Mouse (Mus musculus): ENCODE results near the gene Spag4.
"Not testable (repeated sequence)": the region's sequence is repeated elsewhere in the genome, so short reads cannot be mapped to it uniquely, and the experiment has no call there.

Gene Spag4

DNA sequence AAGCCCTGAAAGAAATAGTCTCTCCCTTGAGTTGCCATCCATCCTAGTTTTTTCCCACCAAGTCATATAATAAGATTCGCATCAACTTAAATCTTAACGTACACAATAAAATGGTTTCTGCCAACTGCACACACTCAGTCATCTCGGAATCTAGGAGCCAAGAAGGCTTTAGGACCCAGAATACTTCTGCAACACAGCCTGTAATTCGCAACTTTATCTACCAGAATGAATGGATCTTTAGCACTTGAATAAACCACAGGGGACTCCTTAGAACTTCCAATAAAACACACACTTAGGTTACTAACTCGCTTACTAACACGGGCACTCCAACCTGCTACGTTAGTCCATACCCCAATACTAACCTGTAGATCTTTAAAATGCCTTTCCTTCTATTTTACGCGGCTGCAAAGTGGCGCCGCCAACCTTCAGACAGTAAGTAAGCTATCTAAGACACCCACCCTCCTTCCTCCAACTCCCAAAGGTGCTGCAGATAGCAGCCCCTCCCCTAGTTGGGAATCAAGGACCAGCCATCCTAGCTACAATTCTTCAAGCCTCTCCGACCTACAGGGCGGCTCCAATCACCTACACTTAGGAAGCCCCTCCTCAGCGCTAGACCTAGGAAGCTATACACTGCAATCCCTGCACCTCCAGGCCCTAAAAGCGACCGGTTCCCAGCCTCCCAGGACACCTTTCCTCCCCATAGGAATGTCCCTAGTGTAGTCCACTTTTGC lies 45.8 kb downstream of the Spag4 start:
- DNase-seq = peak; percentile 6

DNA sequence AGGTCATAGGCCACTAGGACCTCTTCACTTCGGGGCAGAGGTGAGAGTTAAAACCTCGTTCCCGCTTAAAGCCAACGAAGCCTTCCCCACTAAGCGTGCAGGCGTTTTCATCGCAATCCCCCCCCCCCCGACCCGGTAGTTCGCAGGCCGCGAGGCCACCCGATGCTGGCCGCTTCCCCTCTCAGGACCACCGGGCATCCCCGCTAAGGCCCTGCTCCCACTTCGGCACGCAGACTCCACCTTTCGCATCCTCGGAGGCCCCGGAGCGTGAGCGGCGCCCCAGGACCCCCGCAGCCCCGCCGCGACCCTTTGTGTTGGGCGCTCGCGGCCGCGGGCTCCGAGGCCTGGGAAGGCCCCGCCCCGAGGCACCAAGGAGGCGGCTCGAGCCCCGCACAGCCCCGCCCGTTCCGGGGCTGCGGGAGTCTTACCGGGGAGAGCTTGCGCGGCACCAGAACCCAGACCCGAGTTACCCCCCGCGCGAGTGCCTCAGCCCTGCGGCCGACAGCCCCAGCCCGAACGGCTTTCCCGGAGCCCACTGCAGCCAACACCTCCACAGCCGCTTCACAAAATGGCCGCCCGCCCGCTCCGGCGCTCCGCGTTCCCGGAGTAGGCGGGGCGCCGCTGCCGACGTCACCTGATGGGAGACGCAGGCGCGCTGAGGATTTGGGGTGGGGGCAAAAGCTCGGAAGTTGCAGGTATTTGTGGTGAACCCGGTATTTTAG lies 46.5 kb downstream of the Spag4 start, which contains the start of the genes Cpne1 and Rbm12:
Gene Cpne1 (minus strand): TSS at position 608 of the 722 bp plus-strand sequence.
Gene Rbm12 (minus strand): TSS at position 621 of the 722 bp plus-strand sequence.
- DNase-seq = peak; percentile 95

- DNase-seq = not testable (repeated sequence)
Measured at GRCm38 (mm10) chr2:156112080-156112423, 47.1 kb downstream of the Spag4 start.

- DNase-seq = no peak
Measured at GRCm38 (mm10) chr2:156119566-156119965, 54.6 kb downstream of the Spag4 start.
